Mouse (Mus musculus) layer of hippocampus, postnatal 14 days (tissue): ENCODE data around the gene Hspbap1. TPM values are rescaled to one million over a fixed set of nuclear protein-coding genes. Genes with fewer than 3 reads are reported as not detected.

Experiments used
- DNase-seq, 2 experiments: peaks; one replicate each; pipeline ENCODE4 v3.0.0; 2021 to 2022; ENCODE audit warnings: low spot score in 2 of 2, mixed read lengths in 1 of 2
- total RNA-seq, 2 experiments: library from RNA; stranded (reverse); gene quantifications; 2 replicates each; pipeline ENCODE4 v1.2.3; 2021

Gene Hspbap1
- total RNA-seq, 2 experiments from 2014 or later: 5.2 to 5.7 TPM

- DNase-seq: no peak
These were observed 6.4 kb upstream of the Hspbap1 start for GRCm38 (mm10) chr16:35763590-35764296.

GRCm38 (mm10) chr16:35764941-35765340, 5.2 kb upstream of the Hspbap1 start:
- DNase-seq: no peak

DNA sequence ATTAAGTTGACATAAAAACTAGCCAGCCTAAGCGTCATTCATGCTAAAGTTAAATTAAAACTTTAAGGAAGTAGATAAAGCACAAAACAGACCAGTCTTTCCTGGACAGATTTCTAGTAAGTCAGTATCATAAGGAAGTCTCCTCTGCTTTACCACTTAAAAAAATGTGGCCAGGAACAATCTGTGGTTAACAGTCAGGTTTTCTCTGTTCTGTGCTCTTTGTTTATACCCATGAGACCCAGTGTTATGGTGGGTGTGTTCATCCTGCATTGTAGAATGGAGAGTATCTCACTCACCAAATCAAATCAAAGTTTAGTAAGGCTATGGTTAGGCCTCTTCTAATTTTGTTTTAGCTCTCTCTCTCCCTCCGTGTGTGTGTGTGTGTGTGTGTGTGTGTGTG, 4.7 kb upstream of the Hspbap1 start:
- DNase-seq: no peak

DNA sequence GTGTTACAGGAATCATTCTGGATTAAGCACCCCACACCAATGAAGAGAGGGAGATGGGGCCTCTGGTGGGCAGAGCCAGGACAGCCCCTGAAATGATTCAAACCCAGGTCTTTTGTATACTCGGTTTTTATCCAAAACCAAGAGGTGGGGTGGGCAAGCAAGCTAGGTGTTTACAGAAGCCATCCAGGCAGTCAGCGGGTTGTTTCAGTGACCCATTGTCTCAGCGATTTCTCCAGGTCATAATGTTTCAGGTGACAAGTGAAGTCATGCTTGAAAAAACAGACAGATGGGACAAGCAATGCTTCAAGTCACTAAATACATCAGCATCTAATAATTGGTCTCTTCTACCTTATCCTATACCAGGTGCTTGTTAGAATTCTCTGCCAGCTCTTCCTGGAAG, 3.8 kb upstream of the Hspbap1 start:
- DNase-seq: no peak

GRCm38 (mm10) chr16:35768469-35768784, 1.7 kb upstream of the Hspbap1 start:
- peak in 1 of 2 experiments; percentile 6 for DNase-seq

GRCm38 (mm10) chr16:35768785-35769642, 1.2 kb upstream of the Hspbap1 start, which contains the start of gene Dirc2:
Gene Dirc2, minus strand, starts transcription at chr16:35769356.
- peak; percentile 78 to 79 for DNase-seq

DNA sequence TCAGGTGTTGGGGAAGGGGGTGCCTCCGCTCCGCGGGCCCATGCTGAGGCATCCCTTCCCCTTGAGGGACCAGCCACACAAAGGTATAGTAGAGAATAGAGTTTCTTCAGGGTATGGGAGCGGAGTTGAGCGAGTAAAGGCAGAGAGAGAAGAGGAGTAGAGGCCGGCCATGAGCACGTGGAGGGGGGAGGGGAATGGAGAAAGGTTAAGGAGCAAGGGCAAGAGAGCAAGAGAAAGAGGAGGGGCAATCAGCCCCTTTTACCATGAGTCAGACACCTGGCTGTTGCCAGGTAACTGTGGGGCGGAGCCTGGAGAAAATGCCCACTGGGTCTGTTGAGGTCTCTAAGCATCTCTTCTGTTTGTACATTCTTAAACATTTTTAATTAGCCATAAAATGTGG, 966 bp downstream of the Hspbap1 start:
- no peak for DNase-seq

DNA sequence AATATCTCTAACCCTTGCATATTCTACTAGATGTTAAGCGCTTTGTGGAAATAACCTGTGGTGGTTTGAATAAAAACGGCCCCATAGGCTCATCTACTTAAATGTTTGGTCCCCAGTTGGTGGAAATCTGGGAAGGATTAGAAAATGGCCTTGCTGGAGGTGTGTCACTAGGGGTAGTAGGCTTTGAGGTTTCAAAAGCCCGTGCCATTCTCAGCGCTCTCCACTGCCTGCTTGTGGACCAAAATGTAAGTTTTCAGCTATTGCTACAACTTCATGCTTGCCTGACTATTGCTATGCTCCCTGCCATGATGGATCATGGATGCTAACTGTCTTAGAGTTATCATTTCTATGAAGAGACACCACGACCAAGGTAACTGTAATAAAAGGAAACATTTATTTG, 1.4 kb downstream of the Hspbap1 start:
- no peak for DNase-seq

DNA sequence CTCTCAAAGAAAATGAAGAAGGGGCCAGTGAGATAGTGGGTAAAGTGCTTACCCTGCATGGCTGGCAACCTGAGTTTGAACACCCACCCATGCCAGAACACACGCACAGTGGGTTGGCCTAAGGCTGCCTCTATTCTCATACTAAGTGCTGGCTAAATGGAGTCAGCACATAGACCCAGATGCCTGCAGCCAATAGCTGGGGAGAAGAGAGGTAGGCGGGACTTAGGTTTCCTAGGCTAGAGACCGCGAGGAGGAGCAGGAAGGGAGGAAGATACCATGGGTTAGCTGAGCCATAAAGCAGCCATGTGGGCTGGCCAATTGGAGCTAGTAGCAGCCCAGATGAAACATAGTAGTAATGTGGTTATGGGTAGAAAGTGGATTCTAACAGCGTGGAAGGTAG, 2.4 kb downstream of the Hspbap1 start:
- DNase-seq: no peak

DNA sequence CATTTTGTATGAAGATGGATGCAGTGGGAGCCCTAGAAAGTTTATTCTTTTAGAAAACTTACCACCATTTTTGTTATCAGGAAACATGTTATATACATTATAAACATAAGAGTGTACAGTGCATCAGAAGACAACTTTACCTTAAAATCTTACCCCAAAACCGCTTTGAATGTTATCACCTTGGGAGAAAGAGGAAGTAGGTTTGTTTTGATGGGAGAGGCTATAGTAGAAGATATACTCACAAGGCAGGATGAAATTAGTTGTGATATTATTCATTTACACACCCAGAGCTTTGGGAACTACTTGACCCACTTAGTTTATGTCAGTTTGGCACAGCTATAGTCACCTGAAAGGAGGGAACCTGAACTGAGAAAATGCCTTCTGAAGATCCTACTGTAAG, 5.7 kb downstream of the Hspbap1 start:
- DNase-seq: no peak

GRCm38 (mm10) chr16:35776737-35777136, 6.6 kb downstream of the Hspbap1 start:
- DNase-seq: no peak

GRCm38 (mm10) chr16:35777768-35778167, 7.6 kb downstream of the Hspbap1 start:
- DNase-seq: no peak

DNA sequence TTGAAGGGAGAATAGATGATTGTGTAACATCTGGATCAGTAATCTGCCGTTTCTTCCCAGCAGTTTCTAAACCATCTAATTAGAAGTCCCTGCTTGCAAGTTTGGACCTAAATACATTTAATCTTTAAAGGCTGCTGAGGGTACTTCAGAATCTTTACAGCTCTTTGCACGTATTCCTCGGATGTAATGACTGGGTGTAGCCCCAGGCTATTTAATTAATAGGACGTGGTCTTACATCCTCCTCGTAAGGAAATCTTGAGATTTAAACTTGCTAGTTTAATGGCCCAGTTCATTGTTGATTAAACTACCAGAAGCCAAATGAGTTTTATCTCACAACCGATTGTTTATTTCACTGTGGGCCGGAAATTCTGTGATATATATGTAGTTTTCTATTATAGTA, 9.5 kb downstream of the Hspbap1 start:
- no peak for DNase-seq

DNA sequence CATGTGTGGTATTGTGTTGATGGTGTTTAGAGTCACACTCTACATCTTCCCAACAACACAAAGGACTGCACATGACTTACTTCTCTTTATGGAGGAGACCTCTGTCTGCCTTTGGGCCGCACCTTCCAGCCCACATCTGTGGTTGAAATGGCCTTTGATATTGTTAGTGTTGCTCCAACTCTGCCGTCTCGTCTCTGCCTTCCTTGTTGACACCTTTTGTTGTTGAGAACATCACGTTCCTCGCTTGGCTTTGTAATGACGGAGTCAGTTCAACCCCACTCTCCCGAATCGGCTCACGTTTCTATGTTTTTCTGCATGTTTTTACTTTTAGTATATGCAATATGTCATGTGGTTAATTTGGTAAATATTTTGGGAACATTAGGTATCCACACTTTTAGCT, 10.9 kb downstream of the Hspbap1 start:
- DNase-seq: no peak

GRCm38 (mm10) chr16:35781651-35782050, 11.5 kb downstream of the Hspbap1 start:
- DNase-seq: no peak

DNA sequence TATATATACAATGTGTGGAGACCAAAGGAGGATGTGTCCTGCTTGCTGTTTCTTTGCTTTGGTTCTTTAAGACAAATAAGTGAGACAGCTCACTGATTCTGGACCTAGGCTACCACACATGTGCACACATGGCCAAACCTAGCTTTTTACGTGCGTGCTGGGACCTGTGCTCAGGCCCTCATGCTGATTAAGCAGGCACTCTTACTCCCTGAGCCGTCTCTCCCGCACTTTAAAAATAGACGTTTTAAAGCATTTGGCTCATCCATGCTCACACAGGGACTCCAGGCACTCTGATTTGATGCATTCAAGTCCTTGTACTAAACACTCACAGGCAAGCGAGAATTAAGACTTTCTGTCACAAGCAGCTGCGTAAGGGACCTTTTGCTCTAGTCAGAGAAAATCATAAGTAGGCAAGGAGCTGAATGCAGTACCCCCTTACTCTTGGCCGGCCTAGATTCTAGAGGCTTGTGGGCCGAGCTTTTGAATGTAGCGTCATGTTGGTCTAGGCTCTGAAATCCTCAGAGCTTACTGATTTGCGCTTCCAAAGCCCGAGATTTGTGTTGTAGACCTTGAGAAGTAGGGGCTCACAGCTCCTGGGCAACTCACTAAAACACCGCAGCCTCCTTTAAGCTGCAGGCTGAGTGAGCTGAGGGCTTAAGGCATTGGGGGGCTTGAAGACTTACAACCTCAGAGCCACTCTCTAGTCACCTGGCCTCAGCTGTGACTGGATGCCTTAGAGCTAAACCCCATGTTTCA, 12.5 kb downstream of the Hspbap1 start:
- no peak for DNase-seq

DNA sequence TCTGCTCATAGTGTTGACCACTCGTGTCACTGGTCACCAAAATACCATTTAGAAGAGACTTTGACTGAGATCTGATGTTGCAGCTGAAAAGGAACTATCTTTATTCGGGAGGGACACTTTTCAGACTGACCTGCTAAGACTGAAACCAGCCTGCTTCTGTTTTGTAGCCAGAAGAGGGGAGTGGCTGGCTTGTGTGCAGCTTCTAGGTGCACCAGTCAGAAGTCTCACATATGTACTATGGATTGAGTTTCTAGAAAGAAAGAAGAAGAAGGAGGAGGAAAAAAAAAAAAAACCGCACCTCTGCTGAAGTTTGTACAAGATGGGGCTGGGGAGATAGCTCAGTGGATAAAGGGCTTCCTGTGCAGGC, 13.0 kb downstream of the Hspbap1 start:
- DNase-seq: no peak

DNA sequence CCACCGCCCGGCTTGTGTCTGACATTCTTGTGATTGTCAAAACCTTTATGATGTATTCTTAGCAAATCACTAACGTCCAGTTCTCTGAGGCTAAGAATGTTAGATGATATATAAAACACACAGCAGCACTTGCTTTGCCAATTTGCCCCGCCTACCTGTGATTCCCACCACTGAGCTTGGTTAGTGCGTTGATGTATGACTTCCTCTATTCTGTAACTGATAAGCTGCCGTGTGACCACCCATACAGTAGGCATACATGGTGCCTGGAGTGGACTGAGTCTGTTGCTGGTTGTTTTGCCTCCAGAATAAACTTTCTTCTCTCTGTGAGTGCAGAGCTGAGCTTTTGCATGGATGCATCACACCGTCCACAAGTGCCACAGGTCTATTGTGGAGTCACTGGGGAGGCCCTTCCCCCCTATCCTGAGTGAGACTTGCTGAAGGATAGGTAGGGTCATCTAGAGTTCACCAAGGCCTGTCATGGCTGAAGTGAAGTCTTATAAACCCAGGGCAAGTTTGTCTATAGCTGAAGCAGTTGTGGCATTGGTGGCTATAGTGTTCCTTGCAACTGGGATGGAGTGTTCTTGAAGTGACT, 14.1 kb downstream of the Hspbap1 start:
- DNase-seq: no peak

DNA sequence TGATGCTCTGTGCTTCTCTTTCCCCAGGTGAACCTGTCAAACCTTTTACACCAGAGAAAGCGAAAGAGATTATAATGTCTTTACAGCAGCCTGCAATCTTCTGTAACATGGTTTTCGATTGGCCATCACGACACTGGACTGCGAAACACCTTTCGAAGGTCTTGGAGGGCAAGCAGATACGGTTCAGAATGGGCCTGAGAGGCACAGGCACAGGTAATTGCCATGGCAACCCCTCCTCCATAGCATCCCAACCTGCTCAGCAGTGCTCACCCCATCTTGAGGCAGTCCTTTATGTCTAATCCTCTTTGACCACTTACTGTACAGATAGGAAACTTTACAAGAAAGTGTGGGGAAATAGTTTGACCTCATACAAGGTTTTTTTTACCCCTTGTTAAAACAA, 17.0 kb downstream of the Hspbap1 start:
- DNase-seq: no peak

DNA sequence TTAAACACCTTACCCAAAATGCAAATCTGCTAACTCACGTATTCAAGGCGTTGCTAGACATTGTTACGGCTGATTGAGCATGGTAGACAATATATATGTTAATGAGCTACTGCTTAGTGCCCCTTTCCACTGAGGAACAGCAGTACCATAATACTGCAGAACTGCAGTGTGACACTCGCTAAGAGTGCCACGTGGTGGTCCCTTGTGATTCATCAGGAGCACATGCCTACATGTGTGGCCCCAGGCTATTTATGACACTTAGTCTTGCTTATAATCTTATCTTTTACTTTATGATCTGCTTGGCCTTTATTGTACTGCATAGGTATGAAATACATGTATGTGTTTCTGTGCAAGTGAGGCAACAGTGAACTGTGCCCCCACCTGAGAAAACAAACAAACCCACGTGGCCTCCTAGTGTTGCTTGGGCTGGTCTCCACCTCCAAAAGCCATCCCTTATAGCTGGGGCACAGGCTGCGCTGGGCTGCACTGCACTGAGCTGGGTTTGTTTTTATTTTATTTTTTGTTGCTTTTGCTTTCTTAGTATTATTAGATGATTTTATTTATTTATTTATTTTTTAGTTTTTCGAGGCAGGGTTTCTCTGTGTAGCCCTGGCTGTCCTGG, 17.5 kb downstream of the Hspbap1 start:
- no peak for DNase-seq

- DNase-seq: no peak
These were observed 18.2 kb downstream of the Hspbap1 start for GRCm38 (mm10) chr16:35788330-35788729.
